Mouse (Mus musculus) frontal cortex, postnatal 14 days (tissue): ENCODE data around the gene Syt16.

Experiments used
- DNase-seq, 2 experiments: peaks; one replicate each; pipeline ENCODE4 v3.0.0; 2022; ENCODE audit warnings: low spot score in 2 of 2

The Syt16 gene

DNA sequence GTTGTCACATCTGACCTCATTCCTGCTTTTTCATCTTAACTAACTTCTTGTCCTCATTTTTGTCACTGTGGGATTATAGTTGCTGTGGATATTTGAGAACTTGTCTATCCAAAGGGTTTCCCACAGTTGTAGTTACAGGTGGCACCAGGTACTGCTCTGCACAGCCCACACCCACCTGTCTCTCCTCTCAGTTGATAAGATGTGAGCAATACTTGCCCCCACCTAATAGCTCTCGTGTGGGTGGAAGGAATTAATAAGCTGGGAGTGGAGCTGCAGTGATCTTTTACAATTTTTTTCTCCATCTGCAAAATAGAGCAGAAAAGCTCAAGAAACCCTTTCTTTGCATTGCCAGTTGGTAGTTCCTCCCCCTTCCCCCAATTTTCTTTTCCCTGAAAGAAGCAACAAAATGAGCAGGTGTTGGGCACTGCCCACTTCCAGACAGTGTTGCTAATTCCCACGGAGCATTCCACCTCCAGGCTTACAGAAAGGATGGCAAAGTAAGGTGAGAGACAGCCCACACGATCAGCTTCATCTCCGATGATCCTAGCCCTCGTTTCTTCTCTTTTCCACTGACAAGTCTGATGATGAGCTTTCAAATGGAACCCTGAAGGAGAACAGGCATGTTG is 218.8 kb downstream of the Syt16 start:
- peak in 1 of 2 experiments; percentile 17 for DNase-seq

DNA sequence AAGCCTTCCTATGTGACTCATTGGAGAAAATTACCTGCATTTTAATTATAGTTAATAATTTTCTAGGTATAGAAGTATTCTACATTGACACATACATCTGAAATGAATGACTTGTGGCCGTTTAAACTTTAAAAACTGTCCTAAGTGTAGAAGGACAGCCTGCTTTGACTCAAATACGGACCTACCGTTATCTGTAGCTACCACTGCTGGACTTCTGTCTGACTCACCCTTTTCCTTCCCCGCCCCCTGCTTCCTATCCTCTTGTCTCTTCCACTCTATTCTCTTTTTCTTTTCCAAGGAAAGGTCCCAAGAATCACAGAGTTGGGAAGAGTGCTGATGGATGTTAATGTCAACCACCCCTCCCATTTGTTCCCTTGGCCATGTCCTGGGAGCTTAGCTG is 222.4 kb downstream of the Syt16 start:
- DNase-seq, result no peak

DNA sequence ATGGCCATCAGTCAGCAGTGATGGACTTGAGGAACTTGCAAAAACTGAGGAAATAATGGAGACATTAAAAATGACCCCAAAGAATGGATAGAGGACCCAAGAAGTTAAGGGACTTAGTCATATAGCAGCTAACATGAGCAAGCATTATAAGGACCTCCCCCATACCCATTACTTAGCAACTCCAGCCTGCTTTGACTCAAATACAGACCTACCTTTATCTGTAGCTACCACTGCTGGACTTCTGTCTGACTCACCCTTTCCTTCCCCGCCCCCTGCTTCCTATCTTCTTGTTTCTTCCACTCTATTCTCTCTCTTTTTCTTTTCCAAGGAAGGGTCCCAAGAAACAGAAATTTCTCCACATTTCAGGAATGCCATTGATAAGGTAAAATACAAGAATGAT is 223.2 kb downstream of the Syt16 start:
- no peak for DNase-seq

DNA sequence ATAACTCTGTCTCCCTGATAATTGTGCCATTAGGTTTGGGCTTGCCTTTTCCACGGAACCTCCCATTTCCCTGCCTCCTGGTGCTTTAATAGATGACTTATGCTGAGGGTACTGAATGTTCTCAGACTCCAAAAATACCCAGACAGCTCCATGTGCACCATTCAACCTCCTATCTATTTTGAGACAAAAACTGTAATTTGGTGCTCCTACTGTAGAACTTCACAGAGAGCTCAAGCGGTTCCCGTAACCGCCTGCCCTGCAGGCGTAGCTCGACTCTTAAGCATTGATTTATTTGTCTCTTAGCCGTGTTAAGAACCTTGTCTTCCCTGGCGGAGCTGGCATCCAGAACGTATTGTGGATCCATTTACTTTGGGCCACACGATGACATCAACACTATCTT is 233.3 kb downstream of the Syt16 start:
- DNase-seq, result peak; percentile 19 to 33

DNA sequence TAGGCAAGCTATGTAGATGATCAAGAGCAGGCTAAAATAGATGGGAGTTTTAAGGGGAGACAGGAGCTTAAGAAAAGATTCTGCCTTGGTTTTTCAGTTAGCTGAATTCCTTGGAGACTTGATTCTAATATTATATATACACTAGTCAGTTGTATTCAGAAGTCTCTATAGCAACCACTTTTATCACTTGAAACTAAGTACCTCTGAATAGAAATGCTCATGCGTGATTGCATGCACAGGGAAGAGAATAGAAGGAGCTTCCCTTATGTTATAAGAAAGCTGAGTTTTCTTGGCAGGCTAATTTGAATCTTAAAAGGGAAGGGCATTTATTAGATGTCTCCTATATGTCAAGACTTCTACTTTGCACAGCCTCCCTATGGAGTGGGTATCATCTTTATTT is 235.4 kb downstream of the Syt16 start:
- no peak for DNase-seq

DNA sequence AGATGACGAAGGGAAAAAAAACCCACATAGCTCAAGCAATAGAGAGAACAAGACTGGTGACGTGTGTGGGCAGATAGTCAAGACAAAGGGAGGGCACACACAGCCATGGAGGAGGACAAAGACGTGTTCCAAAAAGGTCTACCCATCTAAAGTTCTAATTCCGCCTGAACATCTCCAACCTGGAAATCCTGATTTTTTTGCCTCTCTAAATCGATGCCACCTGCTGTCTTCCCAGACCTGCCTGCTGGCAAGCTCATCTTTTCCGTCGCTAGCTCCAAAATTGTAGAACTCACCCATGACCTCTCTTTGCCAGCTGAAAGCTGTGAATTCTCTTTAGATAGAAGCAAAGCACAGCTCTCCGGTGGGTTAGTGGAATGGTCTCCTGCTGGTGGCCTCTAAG is 238.7 kb downstream of the Syt16 start:
- no peak for DNase-seq

DNA sequence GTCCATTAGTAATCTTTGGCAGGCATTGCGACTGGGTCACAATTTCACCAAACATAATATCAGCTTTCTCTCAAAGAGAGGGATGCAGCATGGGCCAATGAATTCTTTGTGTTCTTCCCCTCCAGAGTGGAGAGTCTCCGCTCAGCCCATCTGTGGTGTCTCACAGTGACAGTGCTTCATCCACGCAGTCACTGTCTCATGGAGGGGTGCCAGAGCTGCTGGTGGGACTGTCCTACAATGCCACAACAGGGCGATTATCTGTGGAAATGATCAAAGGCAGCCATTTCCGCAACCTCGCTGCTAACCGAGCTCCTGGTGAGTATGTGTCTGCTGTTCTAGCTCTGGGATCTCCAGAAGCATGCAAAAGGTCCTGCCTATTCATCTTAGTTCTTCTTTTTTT is 240.6 kb downstream of the Syt16 start:
- DNase-seq, result peak; percentile 36 to 62

DNA sequence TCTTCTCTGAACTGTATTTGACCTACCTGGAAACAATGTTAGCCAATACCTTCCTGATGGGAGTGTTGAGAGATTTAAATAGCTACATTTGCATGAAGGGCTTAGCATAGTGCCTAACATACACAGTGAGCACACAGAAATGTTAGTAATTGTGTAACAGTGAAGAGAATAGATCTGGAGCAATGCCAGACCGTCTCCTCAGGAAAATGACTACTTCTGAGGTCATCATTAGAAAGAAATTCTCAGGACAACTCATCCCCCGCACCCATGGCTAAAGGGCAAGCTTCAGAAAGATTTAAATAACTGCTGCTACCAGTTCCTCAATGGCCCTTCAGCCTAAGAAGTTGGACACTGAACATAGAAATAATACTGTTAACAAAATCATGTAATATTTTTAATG is 241.3 kb downstream of the Syt16 start:
- DNase-seq, result no peak

DNA sequence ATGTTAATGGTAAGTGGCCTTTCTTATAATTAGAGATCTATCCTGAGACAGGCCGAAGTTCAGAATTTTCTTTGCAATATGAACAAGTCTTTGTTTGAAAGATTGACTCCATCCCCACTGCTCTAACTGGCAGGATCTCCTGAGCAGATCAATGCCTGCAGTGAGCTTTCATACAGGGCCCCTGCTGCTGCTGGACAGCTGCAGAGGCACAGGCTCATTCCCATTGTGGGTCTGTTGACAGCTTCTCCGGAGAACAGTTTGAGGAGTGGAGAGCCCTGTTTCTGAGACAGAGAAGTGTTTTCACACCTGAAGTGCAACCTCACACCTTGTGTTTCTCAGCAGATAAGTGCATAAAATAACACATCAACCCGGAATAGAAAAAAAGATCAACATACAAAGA is 267.4 kb downstream of the Syt16 start:
- peak in 1 of 2 experiments; percentile 6 for DNase-seq

DNA sequence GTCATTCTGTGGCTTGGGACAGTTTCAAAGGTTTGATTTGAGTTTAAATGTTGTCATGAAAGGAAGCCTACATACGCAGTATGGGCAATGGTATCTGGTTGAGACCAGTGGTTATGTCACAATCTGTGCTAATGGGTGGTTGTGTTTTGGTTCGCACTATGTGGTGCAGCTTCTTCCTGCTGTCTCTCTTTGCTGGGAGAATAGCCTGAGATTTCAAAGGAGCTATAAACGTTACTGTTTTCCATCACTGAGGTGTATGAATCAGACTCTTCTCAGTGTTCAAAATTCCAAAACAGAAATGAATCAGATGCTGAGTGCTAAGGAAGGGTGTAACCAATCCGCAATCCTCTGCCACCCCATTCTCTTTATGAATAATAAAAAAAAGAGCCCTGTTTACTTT is 269.6 kb downstream of the Syt16 start:
- no peak for DNase-seq

DNA sequence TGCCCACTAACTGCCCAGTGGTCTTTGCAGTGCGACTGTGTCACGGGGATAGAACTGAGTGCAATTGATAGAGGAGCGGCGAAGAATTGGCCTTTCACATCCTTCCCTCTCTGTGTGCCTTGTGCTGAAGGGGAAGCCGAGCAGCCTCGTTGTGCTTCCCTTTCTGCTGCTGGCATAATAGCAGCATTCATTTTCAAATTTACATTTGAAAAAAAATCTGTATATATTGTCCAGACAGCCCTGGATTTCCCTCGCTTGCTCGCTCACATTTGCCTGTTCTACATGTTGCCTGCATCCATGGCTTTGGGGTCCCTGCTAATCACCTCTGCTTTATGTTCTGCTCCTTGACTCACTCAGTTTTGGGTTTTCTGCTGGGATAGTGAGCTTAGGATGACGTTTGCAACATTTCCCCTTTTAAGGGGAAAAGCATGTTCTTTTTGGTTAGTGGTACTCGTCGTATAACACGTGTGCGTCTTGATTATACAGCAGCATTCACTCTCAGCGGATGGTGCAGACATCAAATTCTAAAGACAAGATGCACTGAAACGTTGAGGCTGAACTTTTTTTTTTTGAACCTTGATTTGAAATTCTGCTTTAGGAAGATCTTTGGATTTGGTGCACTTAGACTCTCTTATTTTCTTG is 271.3 kb downstream of the Syt16 start:
- DNase-seq, result peak in 1 of 2 experiments; percentile 6

DNA sequence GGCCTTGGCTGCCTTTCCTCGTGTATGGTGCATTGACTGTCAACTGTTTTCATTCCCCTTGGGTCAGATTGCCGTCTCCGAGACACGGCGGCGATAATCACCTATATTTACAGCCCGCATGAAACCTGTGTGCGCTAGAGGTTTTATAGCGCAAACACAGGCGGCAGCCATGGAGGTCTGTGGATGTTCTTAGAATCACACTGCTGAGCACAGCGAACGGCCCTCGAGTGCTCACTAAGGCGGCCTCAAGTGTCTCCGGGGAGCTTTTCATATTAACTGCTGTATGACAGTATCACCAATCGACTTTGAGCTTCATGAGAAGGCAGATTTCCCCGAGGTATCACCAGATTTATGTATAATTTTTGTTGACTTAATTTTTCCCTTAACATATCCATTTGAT is 275.1 kb downstream of the Syt16 start:
- no peak for DNase-seq

DNA sequence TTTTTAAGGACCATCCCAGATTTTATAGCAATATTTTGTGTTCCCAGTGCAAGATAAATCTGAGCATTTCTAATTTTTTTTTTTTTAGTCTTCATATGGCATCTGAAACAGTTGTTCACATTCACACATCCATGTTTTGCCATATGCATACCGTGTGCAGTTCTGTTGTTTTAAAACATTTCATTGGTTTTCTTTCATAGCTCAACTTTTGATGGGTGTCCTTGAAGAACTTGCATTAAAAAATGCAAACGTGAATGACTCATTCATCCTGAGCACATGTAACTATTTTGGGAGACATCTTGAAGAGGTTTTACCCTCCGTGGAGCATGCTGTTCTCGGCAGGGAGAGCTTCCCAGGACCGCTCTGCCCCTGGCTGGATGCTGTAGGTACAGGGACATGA is 279.8 kb downstream of the Syt16 start:
- DNase-seq, result peak in 1 of 2 experiments; percentile 3

DNA sequence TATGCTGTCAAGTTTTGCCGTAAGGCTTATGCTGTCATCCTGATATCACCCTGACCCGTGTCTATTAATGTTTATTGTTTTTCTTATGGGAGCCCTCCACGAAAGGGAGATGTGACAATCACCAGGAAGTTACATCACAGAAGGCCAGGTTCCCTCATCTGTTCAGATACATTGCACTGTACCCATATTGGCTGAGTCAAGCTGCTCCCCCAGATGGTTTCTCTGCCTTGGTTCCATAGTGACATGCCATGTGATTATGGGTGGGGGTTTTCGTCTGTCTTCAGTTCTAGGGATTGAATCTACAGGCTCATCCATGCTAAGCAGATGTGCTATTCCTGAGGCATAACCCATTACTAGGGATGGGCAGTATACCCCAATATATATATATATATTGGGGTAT is 283.9 kb downstream of the Syt16 start:
- no peak for DNase-seq

DNA sequence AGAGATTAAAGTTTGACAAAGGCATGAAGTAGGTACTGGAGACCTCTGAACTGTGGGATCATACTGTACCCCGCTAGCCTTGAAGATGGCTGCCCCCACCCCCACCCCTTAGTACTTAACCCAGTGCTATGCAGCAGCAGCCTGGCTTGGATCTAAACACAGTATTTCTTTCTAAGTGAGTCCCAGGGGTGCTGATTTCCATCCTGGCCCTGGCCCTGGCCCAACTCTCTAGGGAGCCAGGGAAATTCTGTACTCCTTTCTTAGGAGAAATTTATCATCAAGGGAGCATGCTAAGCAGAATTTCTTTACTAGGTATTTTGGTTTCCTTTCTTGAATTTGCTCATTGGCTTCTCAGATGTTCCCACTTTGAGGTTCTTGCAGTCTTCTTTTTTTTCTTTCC is 285.4 kb downstream of the Syt16 start:
- DNase-seq, result peak in 1 of 2 experiments; percentile 6

DNA sequence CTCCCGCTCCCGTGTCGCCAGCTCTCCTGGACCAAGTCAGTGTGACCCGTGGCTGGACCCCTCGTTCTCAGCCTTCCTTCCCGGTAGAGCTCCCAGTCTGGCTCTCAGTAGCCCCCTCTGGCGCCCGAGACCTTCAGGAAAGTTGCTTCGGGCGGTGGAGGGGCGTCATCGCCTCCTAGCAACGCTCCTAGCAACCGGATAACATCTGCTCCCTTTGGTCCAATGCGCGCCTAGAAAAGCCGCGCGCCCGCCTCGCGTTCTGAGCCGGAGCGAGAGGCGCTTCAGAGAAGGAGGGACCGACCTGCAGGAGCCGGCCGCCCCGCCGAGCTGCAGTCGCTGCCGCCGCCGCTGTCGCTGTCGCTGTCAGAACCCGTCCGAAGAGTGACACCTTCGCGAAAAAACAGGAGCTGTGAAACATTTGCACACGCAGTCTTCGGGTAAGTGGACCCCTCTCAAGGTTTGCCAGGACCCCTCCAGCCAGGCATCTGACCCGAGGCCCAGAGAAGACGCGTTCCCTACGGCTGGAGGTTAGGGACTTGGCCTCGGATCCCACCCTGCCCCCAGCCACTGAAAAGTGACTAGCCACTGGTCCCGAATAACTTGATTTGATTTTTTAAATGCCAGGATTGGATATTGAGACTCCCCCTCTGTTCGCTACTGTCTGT is 286.7 kb downstream of the Syt16 start:
- DNase-seq, result peak; percentile 94 to 96

DNA sequence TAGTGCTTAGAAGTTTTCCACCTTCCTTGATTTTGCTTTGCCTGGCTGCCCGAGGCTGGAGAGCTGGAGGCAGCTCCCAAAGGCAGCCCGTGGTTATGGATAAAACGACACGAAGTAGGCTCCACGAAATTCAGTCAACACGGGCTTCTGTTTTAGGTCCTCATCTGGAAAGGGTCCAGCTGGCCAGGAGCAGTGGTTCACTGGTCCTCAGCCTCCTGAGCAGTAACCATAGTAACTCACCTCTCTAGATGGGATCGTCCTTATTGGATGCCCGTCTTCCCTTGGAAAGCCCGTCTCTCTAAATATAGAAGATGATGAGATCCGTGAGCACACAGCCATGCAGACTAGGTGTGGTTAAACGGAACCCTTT is 287.2 kb downstream of the Syt16 start:
- DNase-seq, result peak; percentile 44 to 49

DNA sequence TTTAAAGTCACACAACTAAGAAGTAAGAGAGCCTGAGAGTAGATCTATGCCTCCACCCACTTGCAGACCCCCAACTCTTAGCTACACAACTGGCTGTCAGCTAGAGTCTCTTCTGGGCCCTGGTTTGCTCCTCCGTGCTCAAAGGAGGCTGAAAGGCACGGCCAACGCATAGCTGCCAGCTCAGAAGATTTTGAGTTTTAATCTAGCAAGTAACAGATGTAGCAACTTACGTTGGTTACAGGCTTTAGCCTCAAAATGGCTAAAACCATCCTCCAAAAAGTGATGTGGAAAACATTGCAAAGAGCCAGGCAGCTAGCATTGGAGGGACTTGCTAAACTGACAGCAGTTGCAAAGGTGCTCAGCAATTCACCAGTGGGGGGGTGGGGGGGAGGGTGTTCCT is 293.5 kb downstream of the Syt16 start:
- no peak for DNase-seq

DNA sequence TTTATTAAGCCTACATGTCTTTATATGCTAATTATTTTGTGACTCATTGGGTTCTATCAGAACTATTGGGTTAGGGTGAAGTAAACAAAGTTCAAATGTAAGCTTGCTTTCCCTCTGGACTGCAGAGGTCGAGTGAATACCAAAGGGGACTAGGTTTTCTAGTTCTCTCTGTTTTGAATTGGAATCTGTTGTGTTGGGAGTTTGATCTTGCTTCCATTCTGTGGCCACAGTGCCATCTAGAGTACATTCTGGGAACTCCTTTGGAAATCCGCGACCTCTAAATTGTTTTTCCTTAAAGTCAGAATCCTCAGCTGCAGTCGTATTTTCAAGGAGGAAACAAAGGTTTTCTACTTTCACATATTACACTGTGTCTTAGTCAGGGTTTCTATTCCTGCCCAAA is 296.2 kb downstream of the Syt16 start:
- no peak for DNase-seq

DNA sequence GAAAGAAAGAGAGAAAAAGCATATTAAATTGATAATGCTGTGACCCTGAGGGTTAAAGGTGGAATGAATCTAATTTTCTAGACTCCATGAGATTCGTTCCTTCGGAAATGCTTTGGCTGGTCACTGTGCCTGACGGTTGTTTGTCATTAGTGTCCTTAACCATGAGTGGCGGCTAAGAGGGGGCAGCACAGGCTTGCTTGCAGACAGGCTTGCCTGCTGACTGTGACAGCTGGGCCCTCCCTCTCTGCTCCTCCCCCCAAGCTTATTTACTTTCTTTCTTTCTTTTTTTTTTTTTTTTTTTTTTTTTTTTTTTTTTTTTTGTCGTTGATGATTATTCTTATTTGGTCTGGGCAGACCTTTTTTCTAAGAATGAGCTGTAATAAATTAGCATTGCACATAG is 298.9 kb downstream of the Syt16 start:
- DNase-seq, result no peak

DNA sequence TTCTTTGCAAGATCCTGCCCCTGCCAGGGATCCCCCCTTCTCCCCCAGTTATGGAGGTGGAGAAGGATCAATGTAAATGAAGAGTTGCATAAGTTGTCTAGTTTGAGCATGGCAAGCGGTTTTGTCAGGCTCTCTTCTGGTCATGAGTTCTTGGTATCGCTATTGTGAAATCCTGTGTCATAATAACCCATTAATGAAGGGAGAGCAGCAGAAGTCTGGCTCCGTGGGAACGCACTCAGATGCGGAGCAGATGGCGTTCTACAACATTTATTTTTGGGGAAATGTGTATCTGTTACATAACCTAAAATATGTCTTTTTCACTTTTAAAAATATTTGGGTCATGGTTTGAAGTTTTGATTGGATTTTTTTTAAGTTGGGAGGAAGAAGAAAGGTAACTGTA is 304.1 kb downstream of the Syt16 start:
- DNase-seq, result no peak

DNA sequence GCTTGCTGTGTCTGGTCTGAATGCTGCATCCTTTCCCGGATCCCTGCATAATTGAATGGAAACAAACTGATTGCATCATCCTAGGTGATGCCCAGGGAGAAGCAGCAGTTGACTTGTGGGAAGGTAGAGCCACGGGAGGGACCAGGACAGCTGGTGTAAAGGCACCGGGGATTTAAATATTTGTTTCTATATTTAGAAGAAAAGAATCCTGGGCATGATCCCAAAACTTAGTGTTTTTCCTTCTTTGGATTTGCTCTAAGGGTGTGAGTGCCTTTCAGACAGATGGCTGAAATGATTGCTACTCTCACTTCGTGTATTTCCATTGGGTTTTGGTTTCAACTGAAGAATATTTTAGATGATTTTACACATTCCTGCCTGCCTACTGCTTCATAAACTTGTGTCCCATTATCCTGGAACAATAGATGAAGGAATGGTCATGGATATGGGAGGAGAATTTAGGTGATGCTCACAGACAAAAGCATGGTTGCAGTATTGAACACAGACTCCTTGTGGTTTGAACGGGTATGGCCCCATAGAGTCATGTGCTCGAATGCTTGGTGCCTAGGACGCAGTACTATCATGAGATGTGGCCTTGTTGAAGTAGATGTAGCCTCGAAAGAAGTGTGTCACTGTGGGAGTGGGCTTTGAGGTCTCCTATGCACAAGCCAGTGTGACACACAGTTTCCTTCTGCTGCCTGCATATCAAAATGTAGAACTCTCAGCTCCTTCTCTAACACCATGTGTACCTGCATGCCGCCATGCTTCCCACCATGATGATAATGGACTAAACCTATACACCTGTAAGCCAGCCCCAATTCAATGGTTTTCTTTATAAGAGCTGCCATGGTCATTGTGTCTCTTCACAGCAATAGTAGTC is 306.2 kb downstream of the Syt16 start:
- no peak for DNase-seq
